Mouse (Mus musculus) right cerebral cortex, adult 18-20 months (tissue): ENCODE data around the gene Dnajc16.

ENCODE experiments used
- DNase-seq: peaks from one replicate; pipeline ENCODE4 v3.0.0; 2022; ENCODE audit warnings: mixed read lengths

Dnajc16 gene

DNA sequence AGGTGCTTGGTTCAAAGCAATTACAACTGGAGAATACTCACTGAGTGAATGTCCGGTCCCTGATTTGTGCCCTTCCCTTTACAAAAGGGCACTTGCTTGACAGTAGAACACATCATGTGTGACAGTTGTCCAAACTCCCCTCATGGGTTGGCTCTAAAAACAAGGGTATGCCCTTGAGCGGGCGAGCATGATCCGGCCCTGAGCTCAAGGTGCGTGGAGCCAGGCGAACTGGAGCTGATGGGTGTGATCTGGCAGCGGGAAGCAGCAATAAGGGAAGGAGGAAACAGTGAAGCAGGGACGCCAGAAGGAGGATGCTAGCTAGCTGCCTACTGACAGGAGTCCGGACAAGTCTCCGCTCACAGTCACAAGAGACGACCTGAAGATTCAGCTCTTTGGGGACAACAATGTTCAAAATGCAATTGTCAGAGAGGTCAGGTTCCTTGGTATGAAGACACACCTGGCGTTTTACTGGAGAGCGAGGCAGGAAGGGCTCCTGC is 28.6 kb downstream of the Dnajc16 start:
- DNase-seq, result no peak

DNA sequence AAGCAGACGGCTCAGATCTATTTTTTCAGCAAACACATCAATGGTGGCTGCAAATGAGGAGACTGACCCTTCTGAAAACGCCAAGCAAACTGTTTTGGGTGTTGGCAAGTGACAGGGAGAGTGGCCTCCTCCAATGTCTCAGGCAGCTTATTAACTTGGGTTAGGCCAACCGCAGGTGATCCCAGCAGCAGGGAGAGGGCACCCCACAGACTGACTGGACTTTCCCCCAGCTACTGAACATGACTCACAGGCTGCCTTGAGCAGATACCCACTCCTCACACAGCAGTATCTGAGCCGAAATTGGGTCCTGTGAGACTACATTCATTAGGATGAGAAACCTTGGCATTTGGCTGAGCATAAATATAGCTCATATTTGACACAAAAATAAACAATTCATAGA is 29.8 kb downstream of the Dnajc16 start:
- no peak for DNase-seq

DNA sequence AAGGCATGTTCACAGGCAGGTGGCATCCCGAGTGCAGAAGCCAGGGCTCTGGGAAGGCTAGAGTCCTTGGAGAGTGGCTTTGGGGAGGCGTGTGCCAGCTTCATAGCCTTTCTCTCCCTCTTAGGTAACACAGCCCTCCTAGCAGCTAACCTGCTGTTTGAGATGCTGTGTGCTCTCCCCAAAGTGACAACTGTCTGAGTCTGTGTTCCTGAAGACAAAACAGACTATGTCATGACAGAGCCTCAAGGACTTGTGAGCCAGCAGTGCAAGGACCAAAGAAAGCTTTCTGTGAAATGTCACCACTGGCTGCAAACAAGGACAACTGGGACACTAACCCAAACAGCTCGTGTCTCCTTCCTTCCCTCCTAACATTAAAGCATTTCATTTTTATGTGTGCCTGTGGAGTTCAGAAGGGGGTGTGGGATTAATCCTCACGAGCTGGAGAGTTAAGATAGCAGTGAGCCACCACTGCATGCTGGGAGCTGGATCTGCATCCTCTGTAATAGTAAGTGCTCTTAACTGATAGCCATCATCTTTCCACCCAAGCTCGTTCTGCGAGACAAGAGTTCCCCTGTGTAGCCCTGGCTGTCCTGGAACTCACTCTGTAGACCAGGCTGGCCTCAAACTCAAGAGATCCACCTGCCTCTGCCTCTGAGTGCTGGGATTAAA is 31.7 kb downstream of the Dnajc16 start:
- DNase-seq, result no peak

DNA sequence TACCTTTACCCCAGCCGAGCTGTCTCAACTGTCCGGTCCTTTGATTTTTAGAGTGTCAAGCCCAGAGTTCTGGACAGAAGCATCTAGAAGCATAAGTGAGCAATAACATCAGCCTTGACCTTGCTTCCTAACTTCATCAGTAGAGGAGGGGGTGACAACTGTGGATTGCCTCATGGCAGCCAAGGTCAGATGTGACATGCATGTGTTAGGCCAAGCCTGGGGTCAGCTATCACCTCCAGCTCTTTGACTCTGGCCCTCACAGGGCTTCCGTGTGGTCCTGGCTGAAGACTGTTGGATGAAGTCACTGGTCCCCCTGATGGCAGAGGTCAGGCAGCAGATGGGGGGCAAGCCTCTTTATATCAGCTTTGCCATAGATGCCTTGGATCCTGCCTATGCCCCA is 33.6 kb downstream of the Dnajc16 start:
- no peak for DNase-seq

DNA sequence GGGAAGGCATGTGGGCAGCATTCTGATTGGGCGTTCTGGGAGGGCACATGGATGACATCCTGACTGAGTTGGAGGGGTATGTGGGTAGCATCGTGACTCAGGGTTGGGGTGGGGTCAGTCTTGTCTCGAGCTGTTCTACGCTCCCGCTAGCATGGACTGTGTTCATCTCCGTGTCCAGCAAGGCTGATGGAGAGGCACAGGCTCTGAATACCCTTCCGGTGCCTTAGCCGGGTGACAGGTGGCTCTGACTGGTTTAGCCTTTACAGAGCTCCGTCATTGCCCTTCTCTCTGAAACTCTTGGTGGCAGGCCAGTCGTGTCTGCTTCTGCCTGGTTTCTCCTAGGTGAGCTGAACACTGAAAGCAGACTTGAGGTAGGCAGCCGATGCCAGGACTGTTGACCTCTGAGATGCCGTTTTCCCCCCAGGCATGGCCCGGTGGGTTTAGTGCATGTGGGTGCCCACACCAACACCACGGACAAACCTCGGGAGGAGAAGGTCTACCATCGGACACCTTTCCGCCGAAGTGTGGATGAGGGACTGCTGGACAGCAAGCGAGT is 35.3 kb downstream of the Dnajc16 start:
- no peak for DNase-seq

DNA sequence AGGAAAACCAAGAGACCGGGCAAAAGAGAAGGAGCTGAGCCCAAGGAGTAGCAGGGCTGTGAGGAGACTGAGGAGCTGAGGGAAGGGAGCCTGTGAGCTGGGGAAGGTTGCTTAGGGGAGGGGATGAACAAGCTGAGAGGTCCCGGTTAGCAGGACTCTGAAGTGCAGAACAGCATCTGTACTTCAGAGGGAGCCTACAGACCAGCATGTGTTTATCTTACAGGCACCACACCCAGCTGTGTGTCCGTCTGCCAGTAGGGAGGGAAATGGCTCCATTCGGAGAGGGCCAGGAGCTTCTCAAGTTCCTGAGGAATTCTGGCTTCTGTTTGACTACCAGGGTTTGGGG is 38.7 kb downstream of the Dnajc16 start:
- no peak for DNase-seq

DNA sequence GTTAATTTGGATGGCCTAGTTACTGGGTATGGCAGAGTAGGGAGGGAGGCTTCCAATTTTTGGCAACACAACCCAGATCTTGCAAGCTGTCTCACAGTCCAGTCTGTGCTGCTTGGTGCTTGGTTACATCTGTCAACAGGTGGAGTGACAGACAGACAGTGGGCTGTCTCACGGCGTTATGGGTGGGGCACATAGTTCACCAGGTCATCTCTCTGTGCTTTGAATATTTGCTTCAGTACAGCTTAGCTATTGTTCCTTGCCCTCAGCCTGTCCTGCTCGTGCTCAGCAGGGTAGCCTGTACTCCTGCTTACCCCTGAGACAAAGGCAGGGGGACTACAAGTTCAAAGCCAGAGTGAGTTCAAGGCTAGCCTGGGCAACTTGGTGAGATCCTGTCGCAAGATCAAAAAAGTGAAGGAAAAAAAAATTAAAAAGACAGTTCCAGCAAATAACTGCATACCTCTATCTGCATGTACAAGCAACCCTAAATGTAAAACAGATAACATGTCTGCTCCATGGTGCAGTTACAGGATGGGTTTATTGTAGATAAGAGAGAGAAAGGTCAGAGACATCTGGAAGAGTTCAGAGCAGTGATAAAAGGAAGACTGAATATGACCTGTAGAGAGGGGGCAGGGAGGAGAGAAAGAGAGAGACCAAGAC is 39.2 kb downstream of the Dnajc16 start:
- no peak for DNase-seq

DNA sequence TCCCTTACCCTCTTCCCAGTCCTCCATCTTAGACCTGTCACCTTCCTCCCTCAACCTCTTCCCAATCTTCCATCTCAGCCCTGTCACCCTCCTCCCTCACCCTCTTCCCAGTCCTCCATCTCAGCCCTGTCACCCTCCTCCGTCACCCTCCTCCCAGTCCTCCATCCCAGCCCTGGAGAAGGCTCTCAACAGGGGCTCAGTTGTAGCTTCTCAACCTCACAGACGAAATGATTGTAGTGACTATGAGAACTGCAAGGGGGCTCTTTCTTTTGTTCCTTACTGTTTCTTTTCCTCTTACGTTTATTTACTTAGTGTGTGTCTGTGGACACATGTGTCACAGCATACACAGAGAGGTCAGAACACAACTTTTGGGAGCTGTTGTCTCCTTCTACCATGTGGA is 39.9 kb downstream of the Dnajc16 start:
- no peak for DNase-seq

DNA sequence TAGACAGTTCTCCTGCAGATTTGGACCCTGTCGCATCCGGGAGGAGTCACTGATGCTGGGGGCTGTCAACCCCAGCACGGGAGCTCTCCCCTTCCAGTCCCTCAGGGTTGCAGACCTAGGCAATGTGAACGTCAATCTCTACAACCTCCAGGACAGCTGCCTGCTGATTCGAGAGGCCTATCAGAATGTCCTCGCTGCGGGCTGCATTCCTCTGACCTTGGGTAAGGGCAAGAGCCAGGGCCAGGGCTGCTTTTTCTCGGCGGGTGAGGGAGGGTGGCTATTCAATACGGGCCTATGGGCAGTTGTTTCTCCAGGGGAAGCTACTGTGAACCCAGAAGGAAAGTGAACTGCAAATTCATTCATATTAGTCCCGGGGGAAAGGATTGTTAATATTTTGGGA is 41.2 kb downstream of the Dnajc16 start:
- DNase-seq, result no peak

DNA sequence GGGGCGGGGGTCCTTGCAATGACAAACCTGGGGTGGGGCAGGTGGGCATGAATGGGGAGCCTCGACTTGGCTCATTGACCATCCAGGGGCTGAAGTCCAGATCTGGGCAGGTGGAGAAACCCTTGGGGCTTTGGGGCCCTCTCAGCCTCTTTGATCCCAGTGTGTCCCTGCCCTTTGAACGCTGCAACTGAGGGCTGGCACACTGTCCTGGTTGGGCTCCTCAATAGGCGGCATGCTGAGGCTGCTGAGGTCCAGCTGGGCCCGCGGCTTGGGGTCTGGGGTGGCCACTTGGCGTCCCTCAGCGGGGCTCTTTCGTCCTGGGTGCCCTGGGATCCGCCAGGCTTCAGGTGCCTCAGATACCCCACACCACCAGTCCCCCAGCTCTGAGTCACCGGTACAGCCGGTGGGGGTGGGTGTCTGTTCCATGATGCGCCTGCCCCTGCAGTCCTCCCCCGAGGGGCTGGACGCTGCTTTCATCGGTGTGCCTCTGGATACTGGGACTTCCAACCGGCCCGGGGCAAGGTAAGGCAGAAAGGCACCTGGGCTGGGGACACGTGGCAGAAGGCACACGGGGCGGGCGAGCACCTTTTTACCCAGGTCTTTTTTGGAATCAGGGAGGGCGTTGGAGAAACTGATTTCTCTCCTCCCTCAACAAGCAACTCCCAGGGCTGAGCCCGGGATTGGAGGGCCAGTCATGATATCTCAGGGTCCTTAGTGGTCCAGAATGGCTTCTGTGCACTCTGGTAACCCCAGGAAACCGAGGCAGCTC is 44.0 kb downstream of the Dnajc16 start, which contains the start of gene Agmat:
Agmat (plus strand) TSS at position 95 of the 769 bp plus-strand sequence.
- DNase-seq, result no peak

DNA sequence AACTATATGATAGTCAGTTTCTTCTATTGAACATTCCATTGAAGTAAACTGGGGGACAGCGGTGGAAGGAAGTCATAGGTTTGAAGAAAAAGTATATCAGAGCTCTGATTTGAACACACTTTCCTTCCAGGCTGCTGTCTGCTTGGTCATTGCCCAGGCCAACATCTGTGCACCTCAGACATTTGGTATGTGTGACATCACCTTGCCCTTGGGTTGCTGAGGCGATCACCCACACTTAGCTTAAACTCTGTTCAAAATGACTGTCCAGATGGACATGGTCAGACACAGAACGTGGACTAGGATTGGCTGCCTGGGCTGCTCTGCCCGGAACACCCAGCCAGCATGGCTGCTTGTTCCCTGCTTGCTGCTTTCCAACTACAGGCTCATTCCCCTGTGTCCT is 48.4 kb downstream of the Dnajc16 start:
- no peak for DNase-seq

DNA sequence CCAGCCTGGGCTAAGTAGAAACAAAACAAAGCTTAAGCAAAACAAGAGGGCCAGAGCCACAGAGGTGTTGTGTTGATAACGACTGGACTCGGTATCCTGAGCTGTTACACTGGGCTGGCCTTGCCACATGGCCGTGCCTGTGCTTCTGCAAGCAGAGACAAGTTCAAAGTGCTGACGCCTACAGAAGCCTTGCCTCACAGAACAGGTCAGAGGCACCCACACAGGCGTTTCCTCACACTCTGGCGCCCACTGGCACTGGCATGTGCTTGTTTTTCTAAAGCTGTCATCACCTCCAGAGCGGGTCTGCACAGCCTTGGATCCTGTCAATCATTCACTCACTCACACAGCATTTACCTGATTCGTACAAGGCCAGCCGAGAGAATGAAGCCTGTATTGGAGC is 48.9 kb downstream of the Dnajc16 start:
- no peak for DNase-seq

DNA sequence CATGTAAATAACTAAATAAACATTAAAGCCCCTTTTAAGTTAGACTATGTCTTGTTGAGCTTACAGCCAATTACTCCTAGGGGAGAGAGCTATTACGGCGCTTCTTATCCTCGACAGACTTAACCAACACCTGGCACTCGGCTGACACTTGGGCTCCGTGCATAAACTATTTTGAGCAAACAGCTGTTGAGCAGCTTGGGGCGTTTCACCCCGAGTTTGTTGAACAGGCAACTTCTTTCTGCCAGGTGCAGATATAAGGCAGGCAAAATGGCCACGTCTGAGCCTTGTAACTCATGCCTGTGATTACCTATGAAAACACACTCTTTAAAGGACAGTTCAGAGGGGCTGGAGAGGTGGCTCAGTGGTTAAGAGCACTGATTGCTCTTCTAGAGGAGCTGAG is 52.7 kb downstream of the Dnajc16 start:
- no peak for DNase-seq

DNA sequence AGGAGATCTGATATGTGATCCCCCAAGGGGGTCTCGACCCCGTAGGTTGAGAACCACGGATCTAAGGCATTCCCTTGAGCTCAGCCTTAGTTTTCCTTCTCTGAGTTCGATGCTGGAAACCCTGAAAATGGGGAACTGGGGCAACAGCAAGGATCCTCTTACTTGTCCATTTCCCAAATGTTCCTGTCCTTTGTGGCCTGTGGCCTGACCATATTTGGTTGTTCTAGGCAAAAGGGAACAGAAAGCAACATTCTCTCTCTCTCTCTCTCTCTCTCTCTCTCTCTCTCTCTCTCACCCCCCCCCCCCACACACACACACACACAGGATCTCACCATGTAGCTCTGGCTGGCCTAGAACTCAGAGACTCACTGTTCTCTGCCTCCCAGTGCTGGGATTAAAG is 53.9 kb downstream of the Dnajc16 start:
- no peak for DNase-seq

DNA sequence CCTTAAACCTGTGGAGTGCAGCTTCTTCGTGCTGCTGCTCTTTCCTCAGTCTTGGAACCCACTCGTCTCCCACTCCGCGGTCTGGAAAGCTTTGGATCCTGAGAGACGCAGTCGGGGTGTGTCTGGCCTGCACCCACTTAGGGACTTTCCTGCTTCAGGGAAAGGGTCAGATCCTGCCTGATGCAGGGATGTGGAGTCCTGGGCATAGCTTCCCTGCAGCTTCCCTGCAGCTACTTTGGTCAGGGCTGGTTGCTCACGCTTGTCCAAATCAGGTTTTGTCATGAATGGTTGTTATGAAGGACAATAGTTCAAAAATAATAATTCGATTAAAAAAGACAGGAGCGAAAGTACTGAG is 55.5 kb downstream of the Dnajc16 start:
- no peak for DNase-seq

DNA sequence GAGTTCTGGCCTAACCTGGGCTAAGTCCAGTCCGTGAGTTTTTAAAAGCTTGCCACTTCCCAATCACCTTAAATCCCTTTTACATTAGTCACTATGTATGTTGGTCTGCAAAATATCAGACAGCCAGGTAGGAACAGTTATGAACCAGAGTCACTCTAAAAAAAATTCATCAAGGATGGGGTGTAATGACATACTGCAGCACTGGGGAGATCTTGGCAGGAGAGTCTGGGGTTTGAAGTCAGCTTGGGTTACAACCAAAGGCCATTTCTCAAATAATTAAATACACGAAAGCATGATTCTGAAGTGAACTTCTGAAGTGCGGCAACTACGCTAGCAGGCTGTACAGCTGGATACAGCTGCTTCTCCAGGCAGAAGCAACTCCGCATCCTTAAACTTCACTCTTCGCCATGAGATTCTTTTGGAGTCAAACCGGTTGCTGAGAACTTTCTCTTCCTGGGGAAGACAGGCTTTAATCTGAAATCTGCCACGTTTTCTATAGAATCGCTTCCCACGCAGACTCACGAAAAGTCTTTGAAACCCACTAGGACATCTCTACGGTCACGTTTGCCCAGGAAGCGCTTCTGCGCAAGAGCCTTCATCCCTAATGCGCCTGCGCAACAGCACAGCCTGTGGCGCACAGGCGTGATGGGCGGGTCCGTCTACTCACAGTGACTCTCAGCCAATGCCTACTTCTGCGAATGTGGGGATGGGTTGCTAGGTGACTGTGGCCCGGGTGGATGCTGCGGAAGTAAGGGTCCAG is 56.1 kb downstream of the Dnajc16 start:
- DNase-seq, result peak; percentile 96

DNA sequence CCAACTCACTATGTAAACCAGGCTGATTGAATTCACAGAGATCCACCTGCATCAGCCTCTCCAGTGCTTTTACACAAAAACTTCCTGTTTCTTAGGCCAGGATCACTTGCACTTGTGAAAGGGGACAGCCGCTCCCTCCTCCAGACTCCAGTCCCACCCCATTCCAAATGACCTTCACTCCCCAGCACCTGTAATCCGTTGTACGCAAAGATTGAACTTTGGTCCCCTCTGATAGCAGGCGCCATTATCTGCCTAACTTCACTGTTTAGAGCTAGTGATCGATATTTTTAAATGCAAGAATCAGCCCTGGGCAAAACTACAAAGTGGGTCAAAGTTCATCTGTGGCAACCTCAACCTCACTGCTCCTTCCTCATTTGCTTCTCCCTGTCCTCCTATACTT is 59.0 kb downstream of the Dnajc16 start:
- DNase-seq, result no peak

DNA sequence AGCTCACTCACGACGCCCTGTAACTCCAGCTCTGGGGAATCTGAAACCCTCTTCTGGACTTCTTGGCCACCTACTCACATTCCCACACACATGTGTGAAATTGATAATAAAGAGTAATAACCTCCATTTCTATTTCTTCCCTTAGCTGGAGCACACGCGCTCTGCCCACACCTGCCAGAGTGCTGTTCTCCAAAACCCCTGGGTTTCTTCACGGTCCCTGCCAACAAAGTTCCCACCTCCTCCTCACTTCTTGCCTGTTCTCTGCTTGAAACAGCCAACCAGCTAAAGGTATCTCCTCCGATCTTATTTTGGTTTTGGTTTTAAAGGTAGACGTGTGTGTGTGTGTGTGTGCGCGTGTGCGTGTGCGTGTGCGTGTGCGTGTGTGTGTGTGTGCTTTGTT is 60.3 kb downstream of the Dnajc16 start:
- DNase-seq, result peak; percentile 67

DNA sequence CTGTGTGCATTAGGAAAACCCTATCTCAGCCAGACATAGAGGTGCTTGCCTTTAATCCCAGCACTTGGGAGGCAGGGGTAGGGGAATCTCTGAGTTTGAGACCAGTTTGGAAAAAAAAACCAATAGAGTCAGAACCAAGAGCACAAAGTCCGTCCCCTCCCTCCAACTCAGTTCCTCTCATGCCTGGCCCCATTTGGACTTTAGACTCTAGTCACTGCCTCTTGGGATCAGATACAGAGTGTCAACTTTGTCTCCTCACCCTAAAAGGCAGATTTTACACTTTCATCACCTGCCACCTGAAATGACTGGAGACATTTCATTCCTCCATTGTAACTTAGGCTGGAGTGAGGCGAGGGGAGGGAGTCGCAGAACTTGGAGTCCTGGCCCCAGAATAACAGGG is 61.5 kb downstream of the Dnajc16 start:
- DNase-seq, result no peak

DNA sequence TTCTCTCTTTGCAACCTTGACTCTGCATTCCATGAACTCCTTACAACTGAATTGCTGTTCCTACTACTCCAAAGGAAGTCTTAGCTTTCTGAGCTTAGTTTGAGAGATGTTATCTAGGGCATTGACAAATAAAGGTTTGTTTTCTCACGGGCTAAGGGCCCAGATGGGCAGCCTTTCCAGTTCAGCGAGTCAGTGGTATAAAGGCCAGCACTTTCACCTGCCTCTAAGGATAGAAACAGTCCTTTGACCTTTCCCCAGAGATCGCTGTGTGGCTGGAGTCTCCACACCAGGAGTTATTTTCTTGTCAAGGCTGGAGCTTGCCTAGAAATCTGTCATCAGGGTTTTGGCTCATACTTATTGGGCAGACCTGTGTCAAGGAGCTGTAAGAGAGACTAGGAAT is 65.0 kb downstream of the Dnajc16 start:
- no peak for DNase-seq

DNA sequence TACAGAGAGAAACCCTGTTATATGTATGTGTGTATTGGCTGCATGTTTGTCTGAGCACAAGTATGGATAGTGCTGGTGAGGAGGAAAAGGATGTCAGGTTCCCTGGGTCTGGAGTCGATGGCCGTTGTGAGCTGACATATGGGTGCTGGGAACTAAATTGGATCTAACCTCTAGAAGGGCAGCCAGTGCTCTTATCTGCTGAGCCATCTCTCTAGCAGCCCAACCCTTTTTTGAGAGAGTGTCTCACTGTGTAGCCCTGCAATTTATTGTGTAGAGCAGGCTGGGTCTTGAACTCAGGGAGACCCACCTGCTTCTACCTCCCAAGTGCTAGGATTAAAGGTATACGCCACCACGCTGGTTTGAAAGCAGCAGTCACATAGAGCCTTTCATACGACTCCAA is 65.5 kb downstream of the Dnajc16 start:
- DNase-seq, result no peak

DNA sequence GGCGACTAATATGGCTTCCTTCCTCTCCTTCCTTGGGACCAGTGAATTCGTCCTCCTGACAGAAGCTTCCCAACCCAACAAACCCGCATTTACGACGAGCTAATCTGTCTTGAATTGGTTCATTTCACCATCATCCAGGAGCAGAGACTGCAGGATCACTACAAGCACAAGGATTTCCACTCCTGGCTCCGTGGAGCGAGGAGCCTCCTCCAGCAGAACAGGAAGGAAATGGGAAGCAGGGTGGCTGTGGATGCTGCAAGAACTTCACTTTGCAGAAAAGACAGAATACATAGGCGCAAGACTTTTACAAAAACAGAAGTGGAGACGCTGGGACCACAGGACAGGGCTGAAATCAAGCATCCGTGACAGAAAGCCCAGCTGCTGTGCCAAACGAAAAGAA is 66.1 kb downstream of the Dnajc16 start:
- no peak for DNase-seq

DNA sequence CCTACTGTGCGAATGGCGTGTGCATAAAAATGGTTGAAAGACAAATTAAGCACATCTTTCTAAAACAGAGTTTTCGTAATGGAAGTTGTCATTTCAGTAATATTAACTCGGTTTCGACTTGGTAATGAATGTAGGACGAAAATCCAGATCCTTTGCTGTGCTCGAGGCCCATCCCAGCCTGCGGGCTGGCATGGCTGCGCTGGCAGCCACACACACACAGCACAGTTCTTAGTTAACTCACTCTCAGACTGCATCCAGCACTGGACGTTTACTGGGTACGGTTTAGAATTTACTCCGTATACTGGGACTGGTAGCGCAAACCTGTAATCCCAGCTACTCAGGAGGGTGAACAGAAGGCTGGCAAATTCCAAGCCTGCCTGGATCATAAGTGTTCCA is 67.1 kb downstream of the Dnajc16 start:
- no peak for DNase-seq
